Mouse (Mus musculus) layer of hippocampus, postnatal 10 days (tissue): ENCODE results near the gene Mitf. TPM values are rescaled to one million over a fixed set of nuclear protein-coding genes. Genes with fewer than 3 reads are reported as not detected.
A peak's percentile ranks its signal among the peaks of the same experiment; 100 is the strongest.

Experiments
- DNase-seq, 2 experiments: peaks; one replicate each; pipeline ENCODE4 v3.0.0; 2021; ENCODE audit warnings: low spot score in 2 of 2
- long read RNA-seq: library from polyadenylated mRNA; stranded (forward); transcript quantifications from one replicate; pipeline ENCODE4 v2.0.0, GENCODE M21; 2023
- total RNA-seq, 2 experiments: library from RNA; stranded (reverse); gene quantifications; 2 replicates each; pipeline ENCODE4 v1.2.3; 2021

The Mitf gene
- 1 to 10 TPM; 3.7 to 3.9 TPM for total RNA-seq
- long read RNA-seq, partial matches to known transcripts = 0 of 1 reads
- long read RNA-seq, other reads (novel, unspliced or antisense) = 1 of 1 reads

DNA sequence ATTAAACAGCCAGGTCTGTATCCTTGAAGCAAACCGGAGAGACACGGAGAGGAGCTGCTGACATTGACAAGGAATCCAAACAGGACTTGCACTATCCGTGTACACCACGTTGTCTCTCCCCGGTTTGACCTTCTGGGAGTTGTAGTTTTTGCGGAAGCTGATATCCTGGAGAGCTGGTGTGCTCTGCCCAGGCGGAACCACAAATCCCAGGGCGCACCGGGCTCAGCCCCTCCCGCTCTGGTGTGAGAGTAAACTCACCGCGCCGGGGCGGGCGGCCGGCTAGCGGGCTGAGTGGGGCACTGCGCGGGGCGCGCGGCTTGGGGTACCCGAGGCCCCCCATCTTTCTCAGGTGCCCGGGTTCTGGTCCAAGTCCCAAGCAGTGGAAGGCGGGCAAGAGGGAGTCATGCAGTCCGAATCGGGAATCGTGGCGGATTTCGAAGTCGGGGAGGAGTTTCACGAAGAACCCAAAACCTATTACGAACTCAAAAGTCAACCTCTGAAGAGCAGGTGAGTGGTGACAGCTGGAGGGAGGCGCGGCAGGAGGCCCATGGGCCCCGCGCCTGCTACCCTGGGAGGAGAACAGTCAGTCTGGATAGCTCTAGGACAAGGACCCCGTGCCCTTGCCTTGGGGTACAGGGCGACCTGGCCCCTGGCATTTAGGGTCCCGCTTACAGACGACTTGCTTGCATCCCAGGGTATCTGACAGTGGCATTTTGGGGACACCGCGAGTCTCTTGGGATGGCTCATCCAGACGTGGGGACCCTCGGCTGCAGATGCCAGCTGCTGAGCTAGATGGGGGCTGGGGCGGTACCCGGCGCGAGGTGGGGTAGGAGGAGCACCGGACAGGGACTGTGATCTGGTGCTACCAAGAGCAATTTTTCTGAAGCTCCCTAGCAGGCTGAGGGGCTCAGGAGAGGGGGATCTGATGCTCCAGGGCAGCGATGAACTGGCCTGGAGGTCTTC, at the start of gene Mitf:
Gene Mitf, plus strand, starts transcription at position 272 of the 963 bp plus-strand sequence.
- peak; percentile 84 to 90 for DNase-seq

GRCm38 (mm10) chr6:97757361-97757760, 49.5 kb upstream of the Mitf start:
- DNase-seq = no peak

GRCm38 (mm10) chr6:97758884-97759283, 48.0 kb upstream of the Mitf start:
- no peak for DNase-seq

DNA sequence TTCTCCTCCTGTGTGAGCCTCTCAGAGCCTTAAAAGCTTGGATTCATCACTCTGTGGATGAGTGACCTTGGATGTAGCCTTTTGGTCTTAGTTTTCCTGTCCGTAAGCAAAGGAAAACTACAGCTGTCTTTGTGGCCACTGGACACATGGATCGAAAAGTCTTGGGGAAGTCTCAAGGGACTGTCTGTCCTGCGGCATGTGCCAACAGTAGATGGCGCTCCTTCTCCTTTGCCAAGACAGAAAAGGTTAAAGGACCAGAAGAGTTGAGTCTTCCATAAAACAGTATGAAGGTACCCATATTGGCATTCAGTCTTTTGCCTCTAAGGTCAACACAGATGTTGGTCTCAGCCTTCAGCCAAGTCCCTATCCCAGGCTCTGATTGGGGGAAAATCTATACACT, 47.6 kb upstream of the Mitf start:
- peak; percentile 54 to 64 for DNase-seq

DNA sequence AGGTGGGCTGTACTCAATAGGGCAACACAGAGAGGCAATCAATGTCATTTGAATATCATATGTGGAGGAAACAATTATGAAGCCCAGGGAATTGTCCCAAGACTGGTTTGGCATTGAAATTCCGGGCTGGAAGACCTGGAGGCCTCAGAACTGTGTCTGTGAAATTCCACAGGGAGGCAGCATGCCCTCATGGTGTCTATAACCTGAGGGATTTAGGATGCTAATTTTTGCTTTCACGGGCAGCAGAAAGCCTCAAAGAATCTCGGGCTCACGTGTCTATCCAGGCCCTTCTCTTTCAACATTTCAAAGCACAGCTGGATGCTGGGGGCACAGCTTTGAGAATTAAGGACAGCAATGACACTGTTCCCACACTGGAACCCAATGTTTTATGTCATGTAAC, 45.5 kb upstream of the Mitf start:
- peak; percentile 29 to 48 for DNase-seq

GRCm38 (mm10) chr6:97763970-97764369, 42.9 kb upstream of the Mitf start:
- DNase-seq = no peak

DNA sequence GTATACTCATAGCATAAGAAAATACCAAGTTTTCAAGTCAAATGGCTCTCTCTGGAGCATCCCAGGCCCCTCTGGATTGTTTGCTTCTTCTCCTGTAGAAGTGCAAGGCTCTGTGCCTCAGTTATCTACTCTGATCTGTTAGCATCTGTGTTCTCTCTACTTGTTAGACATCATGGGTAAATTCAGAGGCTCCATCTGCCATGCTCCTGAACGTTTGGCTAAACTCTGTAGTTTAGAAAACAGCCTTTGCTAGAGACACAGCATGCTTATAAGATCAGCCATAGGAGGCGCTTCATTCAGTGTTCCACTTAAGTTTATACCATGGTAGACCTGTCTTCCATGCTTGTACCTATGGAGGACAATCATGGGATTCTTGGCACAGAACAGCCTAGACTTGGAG, 39.0 kb upstream of the Mitf start:
- no peak for DNase-seq

- DNase-seq = no peak
These were observed 37.3 kb upstream of the Mitf start for GRCm38 (mm10) chr6:97769549-97769948.

- DNase-seq = no peak
These were observed 25.5 kb upstream of the Mitf start for GRCm38 (mm10) chr6:97781316-97781715.

DNA sequence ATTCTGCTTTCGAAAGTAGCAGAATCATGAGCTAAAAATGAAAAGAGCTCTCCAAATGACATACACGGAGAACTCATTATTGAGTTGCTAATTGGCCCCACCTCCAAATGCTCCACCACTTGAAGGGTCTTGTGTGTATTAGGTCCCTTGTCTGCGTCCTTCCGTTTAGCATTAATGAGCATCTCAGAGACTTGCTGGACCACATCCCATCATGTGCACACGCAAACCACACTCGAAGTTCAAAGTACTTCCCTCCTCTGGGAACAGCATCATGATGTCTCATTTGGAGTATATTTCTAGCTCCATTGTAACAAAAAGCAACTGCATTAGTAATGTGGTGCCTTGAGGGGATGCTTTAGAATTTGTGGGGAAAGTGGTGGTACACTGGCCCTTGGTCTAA, 24.6 kb upstream of the Mitf start:
- DNase-seq = no peak

GRCm38 (mm10) chr6:97786871-97787270, 20.0 kb upstream of the Mitf start:
- no peak for DNase-seq

DNA sequence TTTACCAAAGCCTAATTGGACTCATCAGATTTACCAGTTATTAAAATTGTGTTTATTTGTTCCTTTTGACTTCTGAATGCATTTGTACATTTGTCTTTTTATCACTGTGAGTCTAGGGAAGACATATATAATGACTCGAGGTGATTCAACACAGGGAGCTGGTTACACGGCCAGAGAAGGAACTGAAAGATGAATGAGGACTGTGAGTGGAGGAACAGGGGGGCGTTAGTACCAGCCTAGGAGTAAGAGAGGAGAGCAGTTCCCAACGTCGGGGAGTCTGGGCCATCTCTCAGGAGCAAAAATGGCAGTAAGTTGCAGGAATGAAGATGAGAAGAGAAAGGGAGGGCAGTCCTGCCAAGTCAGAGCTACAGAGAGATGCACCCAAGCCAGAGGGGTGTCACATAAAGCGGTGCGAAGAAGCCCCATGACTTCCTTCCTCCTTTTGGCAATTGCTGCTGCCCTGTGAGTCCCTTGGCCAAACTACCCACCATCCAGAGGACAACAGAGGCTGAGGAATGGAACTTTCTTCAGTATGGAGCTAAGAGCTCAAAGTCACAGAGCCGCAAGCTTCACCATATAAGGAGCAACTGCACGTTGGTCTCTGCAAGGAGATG, 18.4 kb upstream of the Mitf start:
- no peak for DNase-seq

GRCm38 (mm10) chr6:97789700-97790099, 17.2 kb upstream of the Mitf start:
- no peak for DNase-seq

DNA sequence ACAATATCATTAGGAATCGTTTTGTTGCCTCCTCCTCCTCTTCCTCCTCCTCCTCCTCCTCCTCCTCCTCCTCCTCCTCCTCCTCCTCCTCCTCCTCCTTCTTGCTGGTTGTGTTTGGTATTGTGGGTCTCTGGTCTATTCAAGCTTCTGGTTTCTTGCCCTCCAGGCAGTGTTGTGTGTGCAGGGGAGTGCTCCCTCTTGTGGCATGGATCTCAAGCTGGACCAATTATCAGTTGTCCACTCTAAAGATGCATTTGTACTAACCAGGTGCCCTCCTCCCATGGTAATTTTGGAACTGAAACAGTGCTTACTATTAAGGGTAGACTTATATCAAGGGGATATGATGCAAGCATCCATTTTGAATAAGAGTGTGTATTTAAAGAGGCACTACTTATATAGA, 14.7 kb upstream of the Mitf start:
- peak in 1 of 2 experiments; percentile 13 for DNase-seq

DNA sequence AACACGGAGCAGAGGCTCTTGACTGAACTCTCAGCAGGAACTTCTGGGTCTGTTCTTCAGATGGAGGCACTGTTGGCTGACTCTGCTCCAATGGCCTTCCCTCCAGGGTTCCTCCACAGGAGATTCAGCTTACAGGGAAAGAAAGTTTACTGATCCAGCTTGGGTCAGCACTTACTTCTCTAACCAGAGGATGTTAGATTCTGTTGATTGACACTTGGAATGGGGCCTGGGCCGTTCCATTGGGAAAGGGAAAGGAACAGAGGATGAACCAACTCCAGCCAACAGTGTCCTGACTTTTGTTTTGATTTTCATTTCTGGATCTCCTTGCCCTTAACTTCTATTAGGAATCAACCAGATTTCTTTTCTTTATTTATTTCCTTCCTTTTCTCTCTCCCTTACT, 11.7 kb upstream of the Mitf start:
- no peak for DNase-seq

DNA sequence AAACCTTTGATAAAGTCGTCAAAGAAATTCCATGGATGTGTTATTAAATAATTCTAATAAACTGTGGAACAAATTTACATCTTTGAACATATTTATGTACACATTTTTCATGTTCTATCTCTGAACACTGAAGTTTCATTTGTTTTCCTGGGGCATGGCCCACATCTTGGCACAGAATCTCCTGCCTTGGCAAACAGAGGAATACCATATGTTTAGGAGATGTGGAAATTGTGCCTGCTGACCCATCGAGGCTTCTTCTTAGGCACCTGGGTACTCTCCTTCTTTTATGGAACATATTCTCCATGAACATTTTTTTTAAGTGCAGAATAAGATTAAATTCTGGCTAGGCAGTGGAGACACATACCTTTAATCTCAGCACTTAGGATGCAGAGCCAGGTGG, 6.2 kb upstream of the Mitf start:
- no peak for DNase-seq

GRCm38 (mm10) chr6:97806051-97806450, 801 bp upstream of the Mitf start:
- DNase-seq = no peak

GRCm38 (mm10) chr6:97814191-97814590, 7.3 kb downstream of the Mitf start:
- DNase-seq = no peak

DNA sequence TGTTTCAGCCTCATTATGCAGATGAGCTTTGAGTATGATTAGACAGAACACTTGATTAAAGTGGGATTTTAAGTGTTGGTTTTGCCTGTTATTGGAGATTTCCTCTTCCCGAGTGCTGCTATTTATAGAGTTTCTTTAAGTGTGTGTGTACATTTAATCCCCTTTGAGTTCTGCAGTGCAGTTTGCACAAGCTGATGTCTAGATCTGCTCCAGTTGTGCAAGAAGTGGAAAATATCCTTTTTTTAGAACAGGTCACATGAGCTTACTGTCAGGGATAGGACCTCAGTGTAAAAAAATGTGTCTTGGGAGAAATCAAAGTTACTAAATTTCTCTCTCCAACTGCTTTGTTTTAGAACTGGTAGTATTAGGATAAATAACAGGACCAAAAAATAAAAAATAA, 8.9 kb downstream of the Mitf start:
- DNase-seq = no peak

- DNase-seq = no peak
These were observed 10.0 kb downstream of the Mitf start for GRCm38 (mm10) chr6:97816806-97817205.

GRCm38 (mm10) chr6:97818128-97818527, 11.3 kb downstream of the Mitf start:
- DNase-seq = no peak

GRCm38 (mm10) chr6:97818948-97819347, 12.1 kb downstream of the Mitf start:
- no peak for DNase-seq
